Mouse (Mus musculus): Measurements from ENCODE around the gene Chst14. TPM values are rescaled to one million over a fixed set of nuclear protein-coding genes. Genes with fewer than 3 reads are reported as not detected.

Chst14 gene
- polyA plus RNA-seq, 1 experiment from 2014 or later = 17.8 TPM

- H3K36me3 ChIP-seq (ENCODE audit: inconsistent target) = peaks cover 34% of the 10 kb centered on the region
These were observed 9.9 kb upstream of the Chst14 start for GRCm38 (mm10) chr2:118916436-118916835.

DNA sequence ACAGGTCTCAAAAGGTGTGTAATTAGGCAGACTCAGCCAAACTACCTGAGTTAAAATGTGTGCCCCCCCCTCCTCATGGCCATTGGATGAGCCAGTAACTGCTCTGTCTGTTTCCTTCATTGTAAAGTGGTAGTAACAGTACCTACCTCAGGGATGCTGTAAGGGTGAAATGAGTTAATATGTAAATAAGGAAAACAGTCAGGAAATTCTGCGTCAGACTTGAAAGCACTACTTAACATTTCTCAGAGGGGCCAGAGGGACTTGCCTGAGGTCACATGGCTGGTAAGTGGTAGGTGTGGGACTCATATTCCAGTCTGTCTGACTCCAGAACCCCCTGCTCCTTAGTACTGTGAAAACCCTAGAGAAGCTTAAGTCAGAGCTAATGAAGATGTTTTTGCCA, 7.8 kb upstream of the Chst14 start:
- peaks cover 51% of the 10 kb centered on the region for H3K36me3 ChIP-seq (ENCODE audit: inconsistent target)
- H3K4me3 ChIP-seq (ENCODE audit: inconsistent target) = no peak overlapping the region
- no peak overlapping the region for H3K27ac ChIP-seq
- H3K79me2 ChIP-seq (ENCODE audit: inconsistent target) = peaks cover 55% of the 10 kb centered on the region
- 78% methylated on average over 1 of the region's 1 CpGs for WGBS (ENCODE audit: missing documents)

More at GRCm38 (mm10) chr2:118916436-118916835, 9.9 kb upstream of the Chst14 start:
- WGBS (ENCODE audit: missing documents) = 91% methylated on average over 15 of the region's 17 CpGs
- no peak overlapping the region for H3K27ac ChIP-seq
- peaks cover 76% of the 10 kb centered on the region for H3K79me2 ChIP-seq (ENCODE audit: inconsistent target)
- H3K4me3 ChIP-seq (ENCODE audit: inconsistent target) = no peak overlapping the region

- Histone ChIP-seq H3K79me2 (ENCODE audit: inconsistent target) (peaks cover 36% of the 10 kb centered on the region), H3K36me3 (ENCODE audit: inconsistent target) (peaks cover 51% of the 10 kb centered on the region), H3K4me3 (ENCODE audit: inconsistent target) (no peak overlapping the region), H3K27ac (no peak overlapping the region)
- 95% methylated on average over 3 of the region's 3 CpGs for WGBS (ENCODE audit: missing documents)
These were observed 5.9 kb upstream of the Chst14 start for GRCm38 (mm10) chr2:118920428-118920827.

- 17% methylated on average over 6 of the region's 6 CpGs for WGBS (ENCODE audit: missing documents)
- H3K27ac ChIP-seq = no peak overlapping the region
- no peak overlapping the region for H3K4me3 ChIP-seq (ENCODE audit: inconsistent target)
- H3K36me3 ChIP-seq (ENCODE audit: inconsistent target) = peaks cover 21% of the 10 kb centered on the region
- peaks cover 9% of the 10 kb centered on the region; the same call in 1 of the 2 replicates for H3K79me2 ChIP-seq (ENCODE audit: inconsistent target)
These were observed 344 bp upstream of the Chst14 start for GRCm38 (mm10) chr2:118925952-118926351.

DNA sequence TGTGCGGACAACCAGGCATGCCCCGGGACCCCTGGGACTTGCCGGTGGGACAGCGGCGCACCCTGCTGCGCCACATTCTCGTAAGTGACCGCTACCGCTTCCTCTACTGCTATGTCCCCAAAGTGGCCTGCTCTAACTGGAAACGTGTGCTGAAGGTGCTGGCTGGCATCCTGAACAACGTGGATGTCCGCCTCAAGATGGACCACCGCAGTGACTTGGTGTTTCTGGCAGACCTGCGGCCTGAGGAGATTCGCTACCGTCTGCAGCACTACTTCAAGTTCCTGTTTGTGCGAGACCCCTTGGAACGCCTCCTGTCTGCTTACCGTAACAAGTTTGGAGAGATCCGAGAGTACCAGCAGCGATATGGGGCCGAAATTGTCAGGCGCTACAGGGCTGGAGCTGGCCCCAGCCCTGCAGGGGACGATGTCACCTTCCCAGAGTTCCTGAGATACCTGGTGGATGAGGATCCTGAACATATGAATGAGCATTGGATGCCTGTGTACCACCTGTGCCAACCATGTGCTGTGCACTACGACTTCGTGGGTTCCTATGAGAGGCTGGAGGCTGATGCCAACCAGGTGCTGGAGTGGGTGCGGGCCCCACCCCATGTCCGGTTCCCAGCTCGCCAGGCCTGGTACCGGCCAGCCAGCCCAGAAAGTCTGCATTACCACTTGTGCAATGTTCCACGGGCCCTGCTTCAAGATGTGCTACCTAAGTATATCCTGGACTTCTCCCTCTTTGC, 873 bp downstream of the Chst14 start:
- peaks cover 9% of the 10 kb centered on the region; the same call in 1 of the 2 replicates for H3K79me2 ChIP-seq (ENCODE audit: inconsistent target)
- H3K27ac ChIP-seq = peak overlapping the region; percentile 31; the same call in 1 of the 2 replicates
- WGBS (ENCODE audit: missing documents) = 21% methylated on average over 31 of the region's 31 CpGs

GRCm38 (mm10) chr2:118941341-118941740, 15.0 kb downstream of the Chst14 start:
- Histone ChIP-seq H3K79me2 (ENCODE audit: inconsistent target) (no peaks in the 10 kb centered on the region), H3K36me3 (ENCODE audit: inconsistent target) (no peaks in the 10 kb centered on the region), H3K4me3 (ENCODE audit: inconsistent target) (no peak overlapping the region), H3K27ac (no peak overlapping the region)
- 67% methylated on average over 5 of the region's 7 CpGs for WGBS (ENCODE audit: missing documents)

More for the DNA sequence above, 873 bp downstream of the Chst14 start:
- Histone ChIP-seq H3K36me3 (ENCODE audit: inconsistent target) (peaks cover 9% of the 10 kb centered on the region), H3K4me3 (ENCODE audit: inconsistent target) (peak overlapping the region; percentile 72)

DNA sequence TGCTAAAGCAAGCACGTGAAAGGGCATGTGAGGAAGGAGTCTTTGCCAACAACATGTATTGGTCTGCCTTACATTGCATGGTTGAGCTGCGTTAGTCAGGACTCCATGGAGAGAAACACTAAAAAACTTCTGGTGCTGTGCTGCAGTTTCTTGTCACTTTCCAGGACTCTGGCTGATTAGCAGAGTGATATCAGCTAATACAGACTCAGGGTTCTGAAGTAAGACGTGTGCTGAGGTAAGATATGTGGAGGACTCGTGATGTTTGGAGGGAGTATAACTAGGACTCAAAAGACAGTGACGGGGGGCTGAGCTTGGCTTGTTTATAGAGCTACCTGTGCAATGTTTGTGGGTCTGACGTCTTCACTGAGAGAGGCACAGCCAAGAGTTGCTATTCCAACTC, 16.9 kb downstream of the Chst14 start:
- Histone ChIP-seq H3K36me3 (ENCODE audit: inconsistent target) (no peaks in the 10 kb centered on the region), H3K4me3 (ENCODE audit: inconsistent target) (no peak overlapping the region), H3K27ac (no peak overlapping the region), H3K79me2 (ENCODE audit: inconsistent target) (no peaks in the 10 kb centered on the region)
- WGBS (ENCODE audit: missing documents) = 95% methylated on average over 6 of the region's 6 CpGs

- no peaks in the 10 kb centered on the region for H3K79me2 ChIP-seq (ENCODE audit: inconsistent target)
- H3K4me3 ChIP-seq (ENCODE audit: inconsistent target) = no peak overlapping the region
- no peak overlapping the region for H3K27ac ChIP-seq
- H3K36me3 ChIP-seq (ENCODE audit: inconsistent target) = no peaks in the 10 kb centered on the region
- 89% methylated on average over 4 of the region's 4 CpGs for WGBS (ENCODE audit: missing documents)
These were observed 22.5 kb downstream of the Chst14 start for GRCm38 (mm10) chr2:118948818-118949217.

DNA sequence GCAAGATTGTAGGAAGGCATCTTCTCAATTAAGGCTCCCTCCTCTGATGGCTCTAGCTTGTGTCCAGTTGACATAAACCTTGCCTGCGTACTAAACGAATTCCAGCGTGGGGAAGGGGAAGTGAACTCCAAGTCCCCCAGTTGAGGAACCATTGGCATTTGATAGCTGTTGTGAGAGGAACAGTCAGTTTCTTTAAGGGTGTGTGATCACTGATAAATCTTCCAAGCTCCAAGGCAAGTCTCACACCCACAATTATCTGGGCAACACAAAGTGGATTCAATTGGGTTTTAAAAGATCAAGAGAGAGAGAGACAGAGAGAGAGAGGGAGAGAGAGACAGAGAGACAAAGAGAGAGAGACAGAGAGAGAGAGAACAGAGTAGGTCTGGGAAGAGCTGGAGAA, 23.4 kb downstream of the Chst14 start:
- no peaks in the 10 kb centered on the region for H3K79me2 ChIP-seq (ENCODE audit: inconsistent target)
- no peaks in the 10 kb centered on the region for H3K36me3 ChIP-seq (ENCODE audit: inconsistent target)
- H3K27ac ChIP-seq = no peak overlapping the region
- no peak overlapping the region for H3K4me3 ChIP-seq (ENCODE audit: inconsistent target)
- WGBS (ENCODE audit: missing documents) = 58% methylated on average over 3 of the region's 3 CpGs

GRCm38 (mm10) chr2:118956497-118956896, 30.2 kb downstream of the Chst14 start:
- Histone ChIP-seq H3K27ac (no peak overlapping the region), H3K79me2 (ENCODE audit: inconsistent target) (no peaks in the 10 kb centered on the region), H3K4me3 (ENCODE audit: inconsistent target) (no peak overlapping the region), H3K36me3 (ENCODE audit: inconsistent target) (no peaks in the 10 kb centered on the region)
- WGBS (ENCODE audit: missing documents) = 97% methylated on average over 5 of the region's 5 CpGs

DNA sequence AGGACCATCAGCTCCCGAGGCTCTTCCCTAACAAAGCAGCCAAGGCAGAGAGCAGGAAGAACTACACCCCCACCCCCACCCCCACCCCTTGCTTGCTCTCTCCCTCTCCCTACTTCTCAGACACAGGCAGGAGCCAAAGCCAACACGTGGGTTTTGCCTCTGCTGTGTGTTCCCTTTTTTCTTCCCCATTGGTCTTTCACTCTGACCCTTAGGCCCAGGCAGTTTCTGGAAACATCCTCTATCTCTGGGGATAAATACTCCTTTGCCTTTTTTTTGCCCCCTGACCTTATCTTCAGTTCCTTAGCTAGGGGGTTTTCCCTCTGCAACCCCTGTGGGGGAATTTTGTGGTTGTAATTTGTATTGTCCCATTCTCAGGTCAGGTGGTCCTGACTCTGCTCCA, 33.3 kb downstream of the Chst14 start:
- Histone ChIP-seq H3K79me2 (ENCODE audit: inconsistent target) (no peaks in the 10 kb centered on the region), H3K4me3 (ENCODE audit: inconsistent target) (no peak overlapping the region), H3K36me3 (ENCODE audit: inconsistent target) (no peaks in the 10 kb centered on the region), H3K27ac (peak overlapping the region; percentile 91)
- WGBS (ENCODE audit: missing documents) = 0% methylated on average over 1 of the region's 2 CpGs

DNA sequence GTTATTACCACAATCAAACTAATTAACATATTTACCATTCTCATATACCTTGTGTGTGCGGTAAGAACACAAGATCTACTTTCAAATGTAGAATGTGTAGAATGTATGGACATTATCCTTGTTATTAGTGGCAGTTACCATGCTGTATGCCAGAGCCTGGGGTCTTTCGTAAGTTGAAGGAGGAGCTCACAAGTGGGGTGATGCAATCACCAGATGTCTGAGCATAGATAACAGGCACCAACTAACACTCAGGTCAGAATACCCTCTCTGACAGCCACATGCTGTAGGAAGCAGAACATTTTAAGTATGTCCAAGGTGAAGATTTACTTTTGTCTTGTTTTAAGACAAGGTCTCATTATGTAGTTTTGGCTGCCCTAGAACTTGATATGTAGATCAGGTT, 34.1 kb downstream of the Chst14 start:
- H3K4me3 ChIP-seq (ENCODE audit: inconsistent target) = no peak overlapping the region

GRCm38 (mm10) chr2:118961546-118961945, 35.2 kb downstream of the Chst14 start:
- Histone ChIP-seq H3K27ac (peak overlapping the region; percentile 91), H3K79me2 (ENCODE audit: inconsistent target) (no peaks in the 10 kb centered on the region), H3K36me3 (ENCODE audit: inconsistent target) (no peaks in the 10 kb centered on the region), H3K4me3 (ENCODE audit: inconsistent target) (no peak overlapping the region)
- WGBS (ENCODE audit: missing documents) = 32% methylated on average over 2 of the region's 2 CpGs

More for the DNA sequence above, 34.1 kb downstream of the Chst14 start:
- Histone ChIP-seq H3K36me3 (ENCODE audit: inconsistent target) (no peaks in the 10 kb centered on the region), H3K79me2 (ENCODE audit: inconsistent target) (no peaks in the 10 kb centered on the region), H3K27ac (peak overlapping the region; percentile 91)
- 42% methylated on average over 2 of the region's 2 CpGs for WGBS (ENCODE audit: missing documents)

DNA sequence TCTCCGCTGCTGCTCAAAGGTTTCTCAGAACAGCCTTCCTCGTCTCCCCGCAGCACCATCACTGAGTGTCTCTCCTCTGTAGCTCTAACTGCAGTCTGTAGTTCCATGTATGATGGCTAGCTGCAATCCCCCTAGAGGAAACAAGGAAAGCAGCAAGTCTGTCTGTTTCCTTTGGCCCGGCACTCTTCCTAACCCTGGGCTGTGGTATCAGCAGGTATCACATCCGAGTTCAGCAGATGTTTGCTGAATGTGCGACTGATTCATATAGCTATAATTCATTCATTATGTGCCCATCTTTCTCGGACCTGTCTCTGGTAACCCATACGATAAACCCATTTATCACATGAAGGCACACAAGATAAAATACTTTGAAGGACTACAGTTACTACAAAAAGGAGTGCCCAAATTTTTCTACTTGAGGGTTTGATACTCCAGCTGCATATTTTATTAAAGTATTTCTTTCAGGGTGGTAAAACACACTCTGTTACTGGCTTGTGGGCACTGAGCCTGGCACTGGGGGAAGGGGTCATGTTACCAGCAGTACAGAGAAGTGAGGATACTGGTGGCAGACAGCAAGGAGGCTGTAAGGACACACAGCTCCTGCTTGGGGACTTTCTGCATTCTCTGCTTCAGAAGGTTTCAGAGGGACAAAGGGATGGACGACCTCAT, 36.8 kb downstream of the Chst14 start:
- Histone ChIP-seq H3K27ac (peak overlapping the region; percentile 91; the same call in 1 of the 2 replicates), H3K79me2 (ENCODE audit: inconsistent target) (no peaks in the 10 kb centered on the region), H3K4me3 (ENCODE audit: inconsistent target) (no peak overlapping the region), H3K36me3 (ENCODE audit: inconsistent target) (no peaks in the 10 kb centered on the region)
- 87% methylated on average over 9 of the region's 9 CpGs for WGBS (ENCODE audit: missing documents)

DNA sequence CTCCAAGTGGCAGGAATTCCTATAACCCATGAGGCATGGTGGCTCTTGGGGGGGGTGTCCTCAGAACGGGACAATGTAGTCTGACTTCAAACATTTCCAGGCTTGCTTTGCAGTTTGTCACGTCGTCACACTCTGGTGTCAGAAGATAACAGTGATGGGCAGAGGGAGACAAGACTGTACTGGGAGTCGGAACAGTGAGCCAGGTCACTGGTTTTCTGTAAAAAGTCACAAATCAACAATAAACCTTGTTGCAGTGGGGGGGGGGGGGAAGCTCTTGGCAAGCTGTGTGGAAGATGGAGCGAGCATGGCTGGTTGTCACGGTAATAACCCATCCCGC, 37.3 kb downstream of the Chst14 start:
- Histone ChIP-seq H3K4me3 (ENCODE audit: inconsistent target) (no peak overlapping the region), H3K27ac (no peak overlapping the region), H3K79me2 (ENCODE audit: inconsistent target) (no peaks in the 10 kb centered on the region), H3K36me3 (ENCODE audit: inconsistent target) (no peaks in the 10 kb centered on the region)
- 86% methylated on average over 7 of the region's 7 CpGs for WGBS (ENCODE audit: missing documents)

All from macrophage (primary cell).